Mouse (Mus musculus) neural tube, embryonic 13.5 days (tissue): ENCODE data around the gene Rex2. TPM values are rescaled to one million over a fixed set of nuclear protein-coding genes. Genes with fewer than 3 reads are reported as not detected.

Experiments
- polyA plus RNA-seq: library from polyadenylated mRNA; unstranded; fragments of >200 nt; fragmentation: Nextera tagmentation; extraction: Ambion mirVana; gene quantifications from 2 replicates; pipeline ENCODE4 v1.2.1, GENCODE M21; 2015

Gene Rex2
- polyA plus RNA-seq, 1 experiment from 2014 or later, result not detected

Other genes with a start within 250 kb of the Rex2 start
- not detected in 2 replicates for gene Gm21411, start 112.3 kb upstream of the Rex2 start, polyA plus RNA-seq
- 0.45 TPM in 1 of 2 replicates, not detected in the other for gene Zfp989, start 49.9 kb upstream of the Rex2 start, polyA plus RNA-seq
- 6.0 and 6.4 TPM in 2 replicates for gene Zfp991, start 110.2 kb downstream of the Rex2 start, polyA plus RNA-seq